Mouse (Mus musculus) CH12F3 (cell line): ENCODE measurements around the gene Tmem255b.

Experiments used
- in situ Hi-C: fragments of 300-500 bp; cut with MboI; formaldehyde crosslinking; loops from 2 replicates; pipeline ENCODE4 v1.14.3; 2020; ENCODE audit warnings: low sequenced_read_pairs

Gene Tmem255b

GRCm38 (mm10) chr8:13442152-13442551 lies 7.2 kb downstream of the Tmem255b start:
- in situ Hi-C loops: no loop called here

- in situ Hi-C loops: no loop called here
These were observed 11.5 kb downstream of the Tmem255b start for GRCm38 (mm10) chr8:13446456-13446855.

GRCm38 (mm10) chr8:13448145-13448544 lies 13.2 kb downstream of the Tmem255b start:
- in situ Hi-C loops: no loop called here

- in situ Hi-C loops: no loop called here
These were observed 16.8 kb downstream of the Tmem255b start for GRCm38 (mm10) chr8:13451747-13452277.

- in situ Hi-C loops: no loop called here
These were observed 19.5 kb downstream of the Tmem255b start for GRCm38 (mm10) chr8:13454341-13455113.

- in situ Hi-C loops: no loop called here
These were observed 20.3 kb downstream of the Tmem255b start for GRCm38 (mm10) chr8:13455295-13455694.

GRCm38 (mm10) chr8:13459431-13459830 lies 24.4 kb downstream of the Tmem255b start:
- in situ Hi-C loops: no loop called here

- in situ Hi-C loops: no loop called here
These were observed 26.2 kb downstream of the Tmem255b start for GRCm38 (mm10) chr8:13461085-13461765.

- in situ Hi-C loops: no loop called here
These were observed 26.9 kb downstream of the Tmem255b start for GRCm38 (mm10) chr8:13461843-13462242.

- in situ Hi-C loops: no loop called here
These were observed 27.4 kb downstream of the Tmem255b start for GRCm38 (mm10) chr8:13462392-13462791.

GRCm38 (mm10) chr8:13465324-13465723 lies 30.3 kb downstream of the Tmem255b start:
- in situ Hi-C loops: no loop called here

GRCm38 (mm10) chr8:13466989-13467388 lies 32.0 kb downstream of the Tmem255b start:
- in situ Hi-C loops: no loop called here

GRCm38 (mm10) chr8:13468737-13469136 lies 33.7 kb downstream of the Tmem255b start:
- in situ Hi-C loops: no loop called here

- in situ Hi-C loops: no loop called here
These were observed 36.5 kb downstream of the Tmem255b start for GRCm38 (mm10) chr8:13471484-13471883.

- in situ Hi-C loops: no loop called here
These were observed 37.3 kb downstream of the Tmem255b start for GRCm38 (mm10) chr8:13472284-13472683.

- in situ Hi-C loops: no loop called here
These were observed 40.9 kb downstream of the Tmem255b start for GRCm38 (mm10) chr8:13475892-13476291.

- in situ Hi-C loops: no loop called here
These were observed 46.1 kb downstream of the Tmem255b start for GRCm38 (mm10) chr8:13481089-13481554.

GRCm38 (mm10) chr8:13481596-13481995 lies 46.6 kb downstream of the Tmem255b start:
- in situ Hi-C loops: no loop called here

- in situ Hi-C loops: no loop called here
These were observed 47.3 kb downstream of the Tmem255b start for GRCm38 (mm10) chr8:13482101-13482801.

GRCm38 (mm10) chr8:13483191-13483590 lies 48.2 kb downstream of the Tmem255b start:
- in situ Hi-C loops: no loop called here

GRCm38 (mm10) chr8:13489351-13489750 lies 54.4 kb downstream of the Tmem255b start:
- in situ Hi-C loops: no loop called here
